Mouse (Mus musculus) erythroblast, adult 5-6 weeks (primary cell): ENCODE results near the gene Rarres2. TPM values are rescaled to one million over a fixed set of nuclear protein-coding genes. Genes with fewer than 3 reads are reported as not detected.

ENCODE experiments used
- ATAC-seq: replicated peaks from 2 replicates; pipeline ENCODE4 v1.8.0; 2016; ENCODE audit warnings: moderate number of reproducible peaks, mild to moderate bottlenecking, moderate TSS enrichment, inconsistent platforms; ENCODE audit not compliant: poor library complexity, low FRiP score, severe bottlenecking
- total RNA-seq, 2 experiments: library from RNA; stranded (forward) in 1 of 2; stranded (reverse) in 1 of 2; fragments of 150-400 nt in 1 of 2; fragments of 200-764, 138-1000 nt in 1 of 2; gene quantifications; 2 replicates each; pipeline versions ENCODE4 v1.2.3 to v1.2.4; 2015 to 2017; ENCODE audit warnings: low replicate concordance in 2 of 2

Gene Rarres2
- total RNA-seq, 2 experiments from 2014 or later: not detected

GRCm38 (mm10) chr6:48582037-48582436, 9.4 kb upstream of the Rarres2 start:
- no peak for ATAC-seq

- ATAC-seq: no peak
Measured at GRCm38 (mm10) chr6:48581257-48581656, 8.7 kb upstream of the Rarres2 start.

GRCm38 (mm10) chr6:48579215-48579648, 6.6 kb upstream of the Rarres2 start:
- no peak for ATAC-seq

GRCm38 (mm10) chr6:48578736-48579135, 6.1 kb upstream of the Rarres2 start:
- no peak for ATAC-seq

- no peak for ATAC-seq
Measured at GRCm38 (mm10) chr6:48573981-48574380, 1.4 kb upstream of the Rarres2 start.

GRCm38 (mm10) chr6:48573280-48573679, 691 bp upstream of the Rarres2 start:
- ATAC-seq: no peak

- ATAC-seq: no peak
Measured at GRCm38 (mm10) chr6:48572014-48572413, 575 bp downstream of the Rarres2 start.

- ATAC-seq: no peak
Measured at GRCm38 (mm10) chr6:48569065-48569807, 3.4 kb downstream of the Rarres2 start.

- ATAC-seq: no peak
Measured at GRCm38 (mm10) chr6:48568036-48568984, 4.3 kb downstream of the Rarres2 start.

GRCm38 (mm10) chr6:48566312-48566711, 6.3 kb downstream of the Rarres2 start:
- ATAC-seq: no peak

GRCm38 (mm10) chr6:48565693-48566310, 6.8 kb downstream of the Rarres2 start:
- no peak for ATAC-seq

GRCm38 (mm10) chr6:48555956-48556355, 16.6 kb downstream of the Rarres2 start:
- no peak for ATAC-seq

- no peak for ATAC-seq
Measured at GRCm38 (mm10) chr6:48555104-48555890, 17.3 kb downstream of the Rarres2 start.

- peak; percentile 74 for ATAC-seq
Measured at GRCm38 (mm10) chr6:48554280-48555103, 18.1 kb downstream of the Rarres2 start, which contains the start of gene Lrrc61. Gene Lrrc61 (plus strand): TSS chr6:48554796.

- no peak for ATAC-seq
Measured at GRCm38 (mm10) chr6:48553819-48554218, 18.8 kb downstream of the Rarres2 start.

- no peak for ATAC-seq
Measured at GRCm38 (mm10) chr6:48552918-48553317, 19.7 kb downstream of the Rarres2 start.

- ATAC-seq: no peak
Measured at GRCm38 (mm10) chr6:48548314-48548713, 24.3 kb downstream of the Rarres2 start.

- ATAC-seq: no peak
Measured at GRCm38 (mm10) chr6:48546858-48547257, 25.7 kb downstream of the Rarres2 start.

GRCm38 (mm10) chr6:48546271-48546670, 26.3 kb downstream of the Rarres2 start:
- no peak for ATAC-seq
